Mouse (Mus musculus) limb, embryonic 14.5 days (tissue): ENCODE measurements around the gene Pcca. TPM values are rescaled to one million over a fixed set of nuclear protein-coding genes. Genes with fewer than 3 reads are reported as not detected.

ENCODE experiments used
- ATAC-seq: fragments of 200-750 bp; cut with Nextera tagmentation; 2 replicates; pipeline ENCODE4 v1.8.0; 2017; ENCODE audit warnings: low read depth, moderate number of reproducible peaks, moderate TSS enrichment; ENCODE audit not compliant: low FRiP score
- DNase-seq: peaks from one replicate; pipeline ENCODE4 v3.0.0-alpha.2; 2015; ENCODE audit warnings: low spot score
- H3K27ac ChIP-seq: fragments of 300-500 bp; sonication (generic); replicated peaks from 2 replicates; pipeline ENCODE4 v1.5.1; 2014; ENCODE audit warnings: low read depth, mild to moderate bottlenecking, low read length, moderate library complexity, mixed read lengths
- H3K27me3 ChIP-seq: fragments of 300-500 bp; sonication (generic); 2 replicates; pipeline ENCODE4 v1.6.1; 2014; ENCODE audit warnings: low read length, mixed read lengths; ENCODE audit not compliant: control insufficient read depth, insufficient read depth
- H3K36me3 ChIP-seq: fragments of 300-500 bp; sonication (generic); 2 replicates; pipeline ENCODE4 v1.6.1; 2014; ENCODE audit warnings: mild to moderate bottlenecking, low read length, moderate library complexity, mixed read lengths; ENCODE audit not compliant: control insufficient read depth, insufficient read depth
- H3K4me1 ChIP-seq: fragments of 300-500 bp; sonication (generic); 2 replicates; pipeline ENCODE4 v1.6.1; 2014; ENCODE audit warnings: antibody characterized with exemption, low read length, mixed read lengths; ENCODE audit not compliant: control insufficient read depth, insufficient read depth
- H3K4me2 ChIP-seq: fragments of 300-500 bp; sonication (generic); replicated peaks from 2 replicates; pipeline ENCODE4 v1.6.1; 2014; ENCODE audit warnings: low read depth, mild to moderate bottlenecking, low read length, moderate library complexity; ENCODE audit not compliant: severe bottlenecking
- H3K4me3 ChIP-seq: fragments of 300-500 bp; sonication (generic); replicated peaks from 2 replicates; pipeline ENCODE4 v1.5.1; 2014; ENCODE audit warnings: low read length
- H3K9ac ChIP-seq: fragments of 300-500 bp; sonication (generic); 2 replicates; pipeline ENCODE4 v1.6.1; 2014; ENCODE audit warnings: mild to moderate bottlenecking, low read depth, low read length, moderate library complexity; ENCODE audit not compliant: severe bottlenecking
- H3K9me3 ChIP-seq: fragments of 300-500 bp; sonication (generic); 2 replicates; pipeline ENCODE4 v1.6.1; 2016; ENCODE audit warnings: low read length; ENCODE audit not compliant: control insufficient read depth
- POLR2A ChIP-seq: fragments of 200-500 bp; IDR thresholded peaks from 2 replicates; pipeline ENCODE4 v1.8.0; 2012; ENCODE audit warnings: inconsistent platforms, mild to moderate bottlenecking, moderate library complexity, borderline replicate concordance; ENCODE audit not compliant: insufficient read depth, insufficient read length; ENCODE audit errors: extremely low read depth
- WGBS: fragments of 180-500 bp; shearing (Covaris S2); extraction: QIAGEN DNeasy Blood & Tissue Kit; methylation state at CpG from one replicate; pipeline ENCODE4 v1.1.7; 2014; 5-methylcytosine and 5-hydroxymethylcytosine counted together
- polyA plus RNA-seq, 2 experiments: library from polyadenylated mRNA; depleted of rRNA in 1 of 2; stranded (reverse) in 1 of 2; unstranded in 1 of 2; fragments of >200 nt; fragmentation: Nextera tagmentation in 1 of 2; extraction: Ambion mirVana in 1 of 2; gene quantifications; 2 replicates each; pipeline versions ENCODE4 v1.2.1 to v1.2.3; 2012 to 2014

Gene Pcca
- polyA plus RNA-seq, 2 experiments: 15.7 to 17.3 TPM

DNA sequence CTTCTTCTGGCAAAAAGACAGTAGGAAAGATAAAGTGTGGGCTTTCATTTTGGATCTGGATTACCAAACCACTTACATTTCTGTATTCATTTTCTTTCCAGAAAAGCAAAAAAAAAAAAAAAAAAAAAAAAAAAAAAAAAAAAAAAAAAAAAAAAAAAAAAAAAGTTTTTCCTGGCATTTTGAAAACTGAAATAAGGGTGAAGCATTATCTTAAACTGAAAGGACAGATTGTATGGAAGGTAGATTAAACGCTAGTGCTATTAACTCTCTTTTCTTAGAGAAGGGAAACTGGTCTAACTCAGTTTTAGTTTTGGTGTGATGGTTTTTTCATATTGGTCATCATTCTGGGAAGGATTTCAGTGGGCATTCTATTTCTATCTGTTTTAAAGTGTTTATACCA is 42.1 kb upstream of the Pcca start:
- H3K9ac ChIP-seq: no peak overlapping the region
- H3K27ac ChIP-seq: no peak overlapping the region
- no peak overlapping the region for H3K4me3 ChIP-seq
- H3K27me3 ChIP-seq: peaks cover 44% of the 10 kb centered on the region
- no peaks in the 10 kb centered on the region for H3K9me3 ChIP-seq
- ATAC-seq (no peak), DNase-seq (no peak)
- WGBS: 71% methylated on average over 1 of the region's 1 CpGs
- H3K4me2 ChIP-seq: no peak overlapping the region
- peaks cover 6% of the 10 kb centered on the region; the same call in 1 of the 2 replicates for H3K4me1 ChIP-seq
- TF ChIP-seq POLR2A: no peak
- no peaks in the 10 kb centered on the region for H3K36me3 ChIP-seq

DNA sequence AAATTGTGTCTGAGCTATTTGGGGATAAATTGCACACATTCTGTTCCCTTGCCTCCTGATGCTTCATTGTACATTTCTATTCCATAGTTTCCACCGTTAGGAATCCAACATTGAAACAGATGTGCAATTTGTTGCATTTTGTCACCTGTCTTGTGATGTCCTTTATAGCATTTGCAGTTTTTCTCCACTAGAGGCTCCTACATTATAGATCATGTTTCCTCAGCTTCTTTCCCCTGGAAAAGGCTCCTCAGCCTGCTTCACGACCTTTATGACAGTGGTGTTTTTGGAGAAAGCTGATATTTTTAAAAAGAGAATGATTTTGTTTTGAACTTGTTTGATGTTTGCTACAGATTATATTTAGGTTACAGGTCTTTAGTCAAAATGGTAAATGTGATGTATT is 25.1 kb upstream of the Pcca start:
- ATAC-seq (no peak), DNase-seq (no peak)
- 8% methylated on average over 2 of the region's 2 CpGs for WGBS
- Histone ChIP-seq H3K27me3 (no peaks in the 10 kb centered on the region), H3K4me3 (no peak overlapping the region), H3K4me2 (no peak overlapping the region), H3K9me3 (no peaks in the 10 kb centered on the region), H3K27ac (no peak overlapping the region), H3K4me1 (no peaks in the 10 kb centered on the region), H3K36me3 (no peaks in the 10 kb centered on the region), H3K9ac (no peak overlapping the region)
- TF ChIP-seq POLR2A: no peak

DNA sequence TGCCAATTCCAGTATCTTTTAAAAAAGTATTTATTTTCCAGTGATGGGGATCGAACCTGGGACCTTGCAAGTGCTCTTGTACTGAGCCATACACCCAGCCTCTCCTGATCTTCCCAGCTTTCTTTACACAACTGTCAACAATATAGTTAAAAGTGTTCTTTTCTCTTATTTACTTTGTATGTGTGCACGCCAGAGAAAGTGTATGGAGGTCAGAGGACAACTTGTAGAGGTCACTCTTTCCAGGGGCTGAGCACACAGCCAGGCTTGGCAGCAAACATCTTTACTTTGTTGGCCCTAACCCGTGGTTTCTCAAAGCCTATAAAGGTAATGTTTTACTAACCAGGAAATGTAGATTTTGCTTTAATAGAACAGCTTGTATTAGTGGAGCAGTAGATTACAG is 22.6 kb upstream of the Pcca start:
- no peak overlapping the region for H3K4me3 ChIP-seq
- no peak overlapping the region for H3K27ac ChIP-seq
- no peaks in the 10 kb centered on the region for H3K36me3 ChIP-seq
- no peaks in the 10 kb centered on the region for H3K27me3 ChIP-seq
- TF ChIP-seq POLR2A: no peak
- no peaks in the 10 kb centered on the region for H3K9me3 ChIP-seq
- H3K4me1 ChIP-seq: no peaks in the 10 kb centered on the region
- ATAC-seq (no peak), DNase-seq (no peak)
- no peak overlapping the region for H3K4me2 ChIP-seq
- H3K9ac ChIP-seq: no peak overlapping the region
- WGBS: 62% methylated on average over 3 of the region's 3 CpGs

DNA sequence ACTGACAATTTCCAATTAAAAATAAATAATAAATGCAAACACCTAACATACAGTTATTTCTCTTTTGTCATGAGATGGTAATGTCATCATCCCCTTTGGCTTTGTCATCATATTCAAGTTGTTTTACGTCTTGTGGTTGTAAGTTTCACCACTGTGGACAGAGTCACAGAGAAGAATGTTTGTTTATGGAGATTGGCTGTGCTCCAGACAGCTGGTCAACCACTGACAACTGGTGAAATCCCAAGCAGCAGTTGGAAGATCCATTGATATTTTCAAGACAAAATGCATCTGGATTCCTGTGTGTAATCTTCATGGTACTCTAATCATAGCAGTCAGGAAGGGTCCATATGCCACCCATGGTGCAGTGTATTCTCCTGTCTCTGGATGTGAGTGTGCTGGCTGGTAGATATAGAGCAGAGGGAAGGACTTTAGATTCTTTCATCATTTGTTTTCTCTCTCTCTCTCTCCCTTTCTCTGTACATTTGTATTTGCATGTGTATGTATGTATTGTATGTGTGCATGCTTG is 20.6 kb upstream of the Pcca start:
- H3K4me2 ChIP-seq: no peak overlapping the region
- no peaks in the 10 kb centered on the region for H3K36me3 ChIP-seq
- H3K27ac ChIP-seq: no peak overlapping the region
- H3K9me3 ChIP-seq: no peaks in the 10 kb centered on the region
- no peak for TF ChIP-seq POLR2A
- H3K4me3 ChIP-seq: no peak overlapping the region
- no peaks in the 10 kb centered on the region for H3K27me3 ChIP-seq
- H3K9ac ChIP-seq: no peak overlapping the region
- DNase-seq (no peak), ATAC-seq (no peak)
- no peaks in the 10 kb centered on the region for H3K4me1 ChIP-seq
- 51% methylated on average over 1 of the region's 1 CpGs for WGBS

GRCm38 (mm10) chr14:122528475-122528874 is 5.6 kb upstream of the Pcca start:
- TF ChIP-seq POLR2A: no peak
- H3K9me3 ChIP-seq: no peaks in the 10 kb centered on the region
- 77% methylated on average over 4 of the region's 4 CpGs for WGBS
- no peaks in the 10 kb centered on the region for H3K27me3 ChIP-seq
- no peak overlapping the region for H3K4me2 ChIP-seq
- no peak overlapping the region for H3K4me3 ChIP-seq
- H3K9ac ChIP-seq: no peak overlapping the region
- DNase-seq (no peak), ATAC-seq (no peak)
- H3K4me1 ChIP-seq: no peaks in the 10 kb centered on the region
- H3K27ac ChIP-seq: no peak overlapping the region
- H3K36me3 ChIP-seq: no peaks in the 10 kb centered on the region

DNA sequence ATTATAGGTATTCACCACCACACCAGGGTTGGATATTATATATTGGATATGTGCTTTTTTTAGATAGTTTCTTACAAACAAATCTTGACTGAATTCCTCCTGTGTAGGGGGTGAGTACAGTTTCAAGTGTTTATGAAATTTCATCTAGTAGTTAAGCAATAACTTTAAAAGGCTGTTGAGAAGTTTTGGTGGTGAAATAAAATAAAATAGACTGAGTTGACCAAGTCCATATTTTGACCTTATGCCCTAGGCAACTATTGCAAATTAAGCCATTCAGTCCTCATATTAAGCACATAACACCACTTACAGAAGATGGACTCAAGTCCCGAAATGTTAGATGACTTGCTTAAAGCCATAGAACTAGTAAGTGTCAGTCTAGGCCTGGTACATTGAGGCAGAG is 1.9 kb downstream of the Pcca start:
- TF ChIP-seq POLR2A: no peak
- Histone ChIP-seq H3K4me2 (no peak overlapping the region), H3K9me3 (no peaks in the 10 kb centered on the region), H3K9ac (no peak overlapping the region), H3K27me3 (no peaks in the 10 kb centered on the region), H3K4me3 (no peak overlapping the region), H3K36me3 (no peaks in the 10 kb centered on the region), H3K4me1 (0 out of 2 replicates have a peak, but pooled peaks cover 2% of the 10 kb centered on the region), H3K27ac (no peak overlapping the region)
- DNase-seq (no peak), ATAC-seq (no peak)
- WGBS: 86% methylated on average over 1 of the region's 1 CpGs
